Mouse (Mus musculus): ENCODE measurements around the gene Fmnl2. TPM values are rescaled to one million over a fixed set of nuclear protein-coding genes. Genes with fewer than 3 reads are reported as not detected.

Gene Fmnl2
- total RNA-seq, 2 experiments from 2014 or later: 6.1 to 6.3 TPM

GRCm38 (mm10) chr2:53108547-53108946 lies 250.9 kb downstream of the Fmnl2 start:
- no peak for DNase-seq

GRCm38 (mm10) chr2:53121797-53122196 lies 264.1 kb downstream of the Fmnl2 start:
- DNase-seq: peak; percentile 55

- no peak for DNase-seq
Observed at GRCm38 (mm10) chr2:53125998-53126397, 268.3 kb downstream of the Fmnl2 start.

- no peak for DNase-seq
Observed at GRCm38 (mm10) chr2:53129070-53129469, 271.4 kb downstream of the Fmnl2 start.

- no peak for DNase-seq
Observed at GRCm38 (mm10) chr2:53131567-53131966, 273.9 kb downstream of the Fmnl2 start.

GRCm38 (mm10) chr2:53146852-53147251 lies 289.2 kb downstream of the Fmnl2 start:
- no peak for DNase-seq

- no peak for DNase-seq
Observed at GRCm38 (mm10) chr2:53173966-53174365, 316.3 kb downstream of the Fmnl2 start.

GRCm38 (mm10) chr2:53178966-53179365 lies 321.3 kb downstream of the Fmnl2 start:
- DNase-seq: no peak

- no peak for DNase-seq
Observed at GRCm38 (mm10) chr2:53179876-53180275, 322.2 kb downstream of the Fmnl2 start.

Other genes with a start within 250 kb of the Fmnl2 start
- 1 to 10 TPM in 1 of 2 experiments, under 1 TPM in 1; 0.72 to 1.0 TPM for gene Cacnb4, start 181.0 kb upstream of the Fmnl2 start, total RNA-seq (2021)
- gene Stam2, start 115.6 kb upstream of the Fmnl2 start, total RNA-seq (2021): 10 to 100 TPM; 31.3 to 32.4 TPM

Measured in heart, postnatal 4 days (tissue).